Mouse (Mus musculus): ENCODE data around the gene Cacng6. TPM values are rescaled to one million over a fixed set of nuclear protein-coding genes. Genes with fewer than 3 reads are reported as not detected.
"Not testable (repeated sequence)": the region's sequence is repeated elsewhere in the genome, so short reads cannot be mapped to it uniquely, and the experiment has no call there.

The Cacng6 gene
- polyA plus RNA-seq, 2 experiments = 8.9 to 10.0 TPM

DNA sequence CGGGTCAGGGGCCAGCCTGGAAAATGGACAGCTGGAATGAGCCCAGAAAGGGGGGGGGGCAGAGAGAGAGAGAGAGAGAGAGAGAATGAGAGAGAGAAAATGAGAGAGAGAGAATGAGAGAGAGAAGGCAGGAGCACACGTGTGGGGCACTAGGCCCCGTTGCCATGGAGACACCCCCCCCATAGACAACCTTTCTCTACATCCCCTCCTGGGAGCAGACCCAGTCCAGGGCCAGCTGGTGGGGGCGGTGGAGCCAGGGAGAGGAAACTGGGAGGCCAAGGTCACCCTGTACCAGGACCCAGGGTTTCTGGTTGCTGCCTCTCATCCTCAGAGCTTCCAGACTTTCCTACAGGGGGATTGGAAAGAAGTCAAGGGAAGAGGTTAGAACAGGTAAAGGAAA lies 32.2 kb upstream of the Cacng6 start:
- Histone ChIP-seq H3K4me2 (replicated peaks; ENCODE audit: low read depth, low read length, severe bottlenecking) (peak overlapping the region; percentile 70), H3K9ac (ENCODE audit: low read depth, low read length, severe bottlenecking) (no peak overlapping the region), H3K4me3 (replicated peaks; ENCODE audit: low read length) (peak overlapping the region; percentile 42), H3K27ac (replicated peaks; ENCODE audit: low read depth, low read length) (peak overlapping the region; percentile 13; the same call in 1 of the 2 replicates), H3K36me3 (ENCODE audit: control insufficient read depth, insufficient read depth, low read length) (peaks cover 10% of the 10 kb centered on the region), H3K4me1 (ENCODE audit: control insufficient read depth, insufficient read depth, low read length) (peaks cover 13% of the 10 kb centered on the region; the same call in 1 of the 2 replicates), H3K9me3 (ENCODE audit: control insufficient read depth, low read length) (no peaks in the 10 kb centered on the region), H3K27me3 (ENCODE audit: control insufficient read depth, insufficient read depth, low read length) (no peaks in the 10 kb centered on the region)
- DNase-seq (ENCODE audit: low spot score) (no peak), ATAC-seq (ENCODE audit: low FRiP score, low read depth) (0 out of 2 replicates have a peak, but pooled peaks have one; percentile 35)
- WGBS = 17% methylated on average over 4 of the region's 4 CpGs
- TF ChIP-seq POLR2A (IDR thresholded peaks at IDR 0.05; ENCODE audit: borderline replicate concordance, extremely low read depth, insufficient read depth, insufficient read length) = no peak

GRCm38 (mm10) chr7:3397355-3397754 lies 26.6 kb upstream of the Cacng6 start:
- H3K4me2 ChIP-seq (replicated peaks; ENCODE audit: low read depth, low read length, severe bottlenecking) = no peak overlapping the region
- no peak overlapping the region for H3K9ac ChIP-seq (ENCODE audit: low read depth, low read length, severe bottlenecking)
- peaks cover 10% of the 10 kb centered on the region for H3K36me3 ChIP-seq (ENCODE audit: control insufficient read depth, insufficient read depth, low read length)
- DNase-seq (ENCODE audit: low spot score) = no peak
- WGBS = 70% methylated on average over 10 of the region's 10 CpGs
- no peak for ATAC-seq (ENCODE audit: low FRiP score, low read depth)
- TF ChIP-seq POLR2A (IDR thresholded peaks at IDR 0.05; ENCODE audit: borderline replicate concordance, extremely low read depth, insufficient read depth, insufficient read length) = no peak
- no peaks in the 10 kb centered on the region for H3K4me1 ChIP-seq (ENCODE audit: control insufficient read depth, insufficient read depth, low read length)
- H3K27ac ChIP-seq (replicated peaks; ENCODE audit: low read depth, low read length) = no peak overlapping the region
- H3K27me3 ChIP-seq (ENCODE audit: control insufficient read depth, insufficient read depth, low read length) = no peaks in the 10 kb centered on the region
- no peaks in the 10 kb centered on the region for H3K9me3 ChIP-seq (ENCODE audit: control insufficient read depth, low read length)
- no peak overlapping the region for H3K4me3 ChIP-seq (replicated peaks; ENCODE audit: low read length)

- no peak overlapping the region for H3K4me2 ChIP-seq (replicated peaks; ENCODE audit: low read depth, low read length, severe bottlenecking)
- H3K27ac ChIP-seq (replicated peaks; ENCODE audit: low read depth, low read length) = no peak overlapping the region
- no peaks in the 10 kb centered on the region for H3K27me3 ChIP-seq (ENCODE audit: control insufficient read depth, insufficient read depth, low read length)
- no peak overlapping the region for H3K9ac ChIP-seq (ENCODE audit: low read depth, low read length, severe bottlenecking)
- no peaks in the 10 kb centered on the region for H3K4me1 ChIP-seq (ENCODE audit: control insufficient read depth, insufficient read depth, low read length)
- no peak; the same call in 1 of the 2 replicates for ATAC-seq (ENCODE audit: low FRiP score, low read depth)
- H3K9me3 ChIP-seq (ENCODE audit: control insufficient read depth, low read length) = no peaks in the 10 kb centered on the region
- no peak for TF ChIP-seq POLR2A (IDR thresholded peaks at IDR 0.05; ENCODE audit: borderline replicate concordance, extremely low read depth, insufficient read depth, insufficient read length)
- WGBS = 50% methylated on average over 7 of the region's 7 CpGs
- peaks cover 10% of the 10 kb centered on the region for H3K36me3 ChIP-seq (ENCODE audit: control insufficient read depth, insufficient read depth, low read length)
- DNase-seq (ENCODE audit: low spot score) = no peak
- H3K4me3 ChIP-seq (replicated peaks; ENCODE audit: low read length) = no peak overlapping the region
Observed at GRCm38 (mm10) chr7:3397797-3398196, 26.2 kb upstream of the Cacng6 start.

GRCm38 (mm10) chr7:3398363-3398762 lies 25.6 kb upstream of the Cacng6 start:
- peaks cover 14% of the 10 kb centered on the region for H3K36me3 ChIP-seq (ENCODE audit: control insufficient read depth, insufficient read depth, low read length)
- H3K27ac ChIP-seq (replicated peaks; ENCODE audit: low read depth, low read length); H3K27me3 ChIP-seq (ENCODE audit: control insufficient read depth, insufficient read depth, low read length); H3K4me3 ChIP-seq (replicated peaks; ENCODE audit: low read length); H3K9me3 ChIP-seq (ENCODE audit: control insufficient read depth, low read length); ATAC-seq (ENCODE audit: low FRiP score, low read depth); H3K9ac ChIP-seq (ENCODE audit: low read depth, low read length, severe bottlenecking); DNase-seq (ENCODE audit: low spot score); H3K4me2 ChIP-seq (replicated peaks; ENCODE audit: low read depth, low read length, severe bottlenecking); H3K4me1 ChIP-seq (ENCODE audit: control insufficient read depth, insufficient read depth, low read length): not testable (repeated sequence)
- 91% methylated on average over 8 of the region's 8 CpGs for WGBS

DNA sequence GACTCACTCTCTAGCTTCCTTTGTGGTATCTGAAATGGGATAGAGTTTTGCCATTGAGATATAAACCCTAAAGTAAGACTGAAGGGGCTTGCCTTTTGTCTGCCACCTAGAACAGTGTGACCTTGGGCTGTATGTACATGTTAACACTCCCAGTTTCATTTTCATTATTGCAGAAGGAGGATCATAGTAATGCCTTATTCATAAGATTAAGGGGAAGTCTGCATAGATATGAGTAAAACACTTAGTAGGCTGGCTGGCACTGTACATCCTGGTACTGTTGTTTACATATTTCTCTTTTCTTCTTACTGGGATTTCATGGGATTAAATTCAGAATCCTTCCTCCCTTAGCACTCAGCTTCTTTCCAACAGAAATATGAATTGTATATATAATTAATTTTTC lies 24.1 kb upstream of the Cacng6 start:
- no peak overlapping the region for H3K4me3 ChIP-seq (replicated peaks; ENCODE audit: low read length)
- ATAC-seq (ENCODE audit: low FRiP score, low read depth) (no peak), DNase-seq (ENCODE audit: low spot score) (no peak)
- H3K4me2 ChIP-seq (replicated peaks; ENCODE audit: low read depth, low read length, severe bottlenecking) = no peak overlapping the region
- H3K27me3 ChIP-seq (ENCODE audit: control insufficient read depth, insufficient read depth, low read length) = no peaks in the 10 kb centered on the region
- peaks cover 6% of the 10 kb centered on the region; the same call in 1 of the 2 replicates for H3K36me3 ChIP-seq (ENCODE audit: control insufficient read depth, insufficient read depth, low read length)
- H3K4me1 ChIP-seq (ENCODE audit: control insufficient read depth, insufficient read depth, low read length) = no peaks in the 10 kb centered on the region
- no peak overlapping the region for H3K27ac ChIP-seq (replicated peaks; ENCODE audit: low read depth, low read length)
- H3K9ac ChIP-seq (ENCODE audit: low read depth, low read length, severe bottlenecking) = no peak overlapping the region
- no peaks in the 10 kb centered on the region for H3K9me3 ChIP-seq (ENCODE audit: control insufficient read depth, low read length)
- no peak for TF ChIP-seq POLR2A (IDR thresholded peaks at IDR 0.05; ENCODE audit: borderline replicate concordance, extremely low read depth, insufficient read depth, insufficient read length)
